Mouse (Mus musculus) testis, adult 2 months (tissue): Measurements from ENCODE around the gene Gpt2. TPM values are rescaled to one million over a fixed set of nuclear protein-coding genes. Genes with fewer than 3 reads are reported as not detected.

Experiments used
- H3K27ac ChIP-seq: fragments of 200-500 bp; 2 replicates; pipeline ENCODE4 v1.5.1; 2012; ENCODE audit warnings: low read depth, low read length; ENCODE audit not compliant: control insufficient read depth, insufficient read depth
- H3K27me3 ChIP-seq: fragments of 200-500 bp; 2 replicates; pipeline ENCODE4 v1.6.1; 2012; ENCODE audit warnings: mild to moderate bottlenecking, low read length, moderate library complexity; ENCODE audit not compliant: control insufficient read depth, insufficient read depth
- H3K36me3 ChIP-seq: fragments of 200-500 bp; 2 replicates; pipeline ENCODE4 v1.6.1; 2012; ENCODE audit warnings: mild to moderate bottlenecking, low read length; ENCODE audit not compliant: control insufficient read depth, insufficient read depth
- H3K4me1 ChIP-seq: fragments of 200-500 bp; 2 replicates; pipeline ENCODE4 v1.6.1; 2012; ENCODE audit warnings: low read length; ENCODE audit not compliant: control insufficient read depth, insufficient read depth
- H3K4me3 ChIP-seq: fragments of 200-500 bp; 2 replicates; pipeline ENCODE4 v1.5.1; 2012; ENCODE audit warnings: low read depth, mild to moderate bottlenecking, low read length, moderate library complexity, mixed read lengths; ENCODE audit not compliant: control insufficient read depth
- CTCF ChIP-seq: fragments of 200-500 bp; IDR thresholded peaks from 2 replicates; pipeline ENCODE4 v1.5.1; 2012; ENCODE audit warnings: low read depth, mild to moderate bottlenecking, inconsistent platforms, low read length, moderate library complexity; ENCODE audit not compliant: control insufficient read depth, insufficient read depth, insufficient replicate concordance
- POLR2A ChIP-seq: fragments of 200-500 bp; IDR thresholded peaks from 2 replicates; pipeline ENCODE4 v1.6.1; 2012; ENCODE audit warnings: low read depth, mild to moderate bottlenecking, inconsistent platforms, low read length, moderate library complexity; ENCODE audit not compliant: control insufficient read depth
- polyA plus RNA-seq: library from polyadenylated mRNA; depleted of rRNA; stranded (reverse); fragments of >200 nt; gene quantifications from 2 replicates; pipeline ENCODE4 v1.2.3, GENCODE M21; 2012

Gpt2 gene
- polyA plus RNA-seq, 1 experiment, result 15.6 TPM

- H3K4me1 ChIP-seq, result peaks cover 15% of the 10 kb centered on the region
- no peak for TF ChIP-seq POLR2A
- TF ChIP-seq CTCF, result no peak
- peak overlapping the region; percentile 59 for H3K4me3 ChIP-seq
- H3K36me3 ChIP-seq, result no peaks in the 10 kb centered on the region
- peak overlapping the region; percentile 65 for H3K27ac ChIP-seq
- H3K27me3 ChIP-seq, result no peaks in the 10 kb centered on the region
Measured at GRCm38 (mm10) chr8:85487906-85488620, 4.3 kb upstream of the Gpt2 start.

- Histone ChIP-seq H3K4me3 (no peak overlapping the region), H3K4me1 (peaks cover 18% of the 10 kb centered on the region), H3K36me3 (no peaks in the 10 kb centered on the region), H3K27me3 (no peaks in the 10 kb centered on the region), H3K27ac (peak overlapping the region; percentile 7)
- no peak for TF ChIP-seq CTCF
- no peak for TF ChIP-seq POLR2A
Measured at GRCm38 (mm10) chr8:85488631-85489030, 3.7 kb upstream of the Gpt2 start.

DNA sequence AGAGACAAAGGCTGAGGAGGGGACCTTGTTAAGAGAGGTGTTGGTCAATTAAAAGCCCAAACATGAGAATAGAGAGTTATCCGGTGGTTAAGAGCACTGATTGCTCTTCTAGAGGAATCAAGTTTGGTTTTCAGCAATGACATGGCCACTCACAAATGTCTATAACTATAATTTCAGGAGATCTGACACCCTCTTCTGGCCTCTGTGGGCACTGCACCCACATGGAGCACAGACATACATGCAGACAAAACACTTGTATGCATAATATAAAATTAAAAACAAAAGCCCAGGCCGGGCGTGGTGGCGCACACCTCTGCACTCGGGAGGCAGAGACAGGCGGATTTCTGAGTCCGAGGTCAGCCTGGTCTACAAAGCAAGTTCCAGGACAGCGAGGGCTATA lies 2.8 kb upstream of the Gpt2 start:
- H3K36me3 ChIP-seq, result no peaks in the 10 kb centered on the region
- H3K27me3 ChIP-seq, result no peaks in the 10 kb centered on the region
- H3K27ac ChIP-seq, result no peak overlapping the region
- H3K4me3 ChIP-seq, result no peak overlapping the region
- TF ChIP-seq CTCF, result no peak
- TF ChIP-seq POLR2A, result no peak
- peaks cover 15% of the 10 kb centered on the region for H3K4me1 ChIP-seq

GRCm38 (mm10) chr8:85492940-85493931 lies 860 bp downstream of the Gpt2 start:
- H3K4me1 ChIP-seq, result peaks cover 6% of the 10 kb centered on the region
- peak overlapping the region; percentile 88 for H3K4me3 ChIP-seq
- H3K27me3 ChIP-seq, result no peaks in the 10 kb centered on the region
- no peaks in the 10 kb centered on the region for H3K36me3 ChIP-seq
- TF ChIP-seq POLR2A, result no peak
- TF ChIP-seq CTCF, result no peak
- H3K27ac ChIP-seq, result peak overlapping the region; percentile 69

DNA sequence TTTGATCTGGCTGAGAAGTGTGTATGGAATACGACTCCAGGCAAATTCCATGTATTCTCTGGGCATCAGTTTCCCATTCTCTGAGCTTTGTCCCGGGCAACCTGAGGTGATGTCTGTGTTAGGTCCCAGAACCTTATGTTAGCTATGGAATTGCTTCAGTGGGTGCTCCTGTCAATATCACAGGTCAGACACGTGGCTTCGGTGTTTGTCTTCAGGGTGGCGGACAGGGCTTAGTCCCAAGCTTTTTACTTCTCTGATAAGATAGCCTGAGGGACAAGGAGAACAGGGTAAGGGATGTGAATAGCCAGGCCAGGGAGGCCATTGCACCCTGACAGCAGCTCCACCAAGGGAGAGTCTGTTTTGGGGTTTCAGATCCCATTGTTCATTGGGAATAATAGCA lies 3.7 kb downstream of the Gpt2 start:
- Histone ChIP-seq H3K4me1 (peaks cover 4% of the 10 kb centered on the region; the same call in 1 of the 2 replicates), H3K36me3 (no peaks in the 10 kb centered on the region), H3K27me3 (no peaks in the 10 kb centered on the region), H3K27ac (no peak overlapping the region), H3K4me3 (no peak overlapping the region)
- TF ChIP-seq CTCF, result no peak
- TF ChIP-seq POLR2A, result no peak

GRCm38 (mm10) chr8:85496778-85497177 lies 4.4 kb downstream of the Gpt2 start:
- Histone ChIP-seq H3K4me1 (peaks cover 4% of the 10 kb centered on the region; the same call in 1 of the 2 replicates), H3K4me3 (no peak overlapping the region), H3K36me3 (no peaks in the 10 kb centered on the region), H3K27ac (no peak overlapping the region), H3K27me3 (no peaks in the 10 kb centered on the region)
- no peak for TF ChIP-seq CTCF
- TF ChIP-seq POLR2A, result no peak

DNA sequence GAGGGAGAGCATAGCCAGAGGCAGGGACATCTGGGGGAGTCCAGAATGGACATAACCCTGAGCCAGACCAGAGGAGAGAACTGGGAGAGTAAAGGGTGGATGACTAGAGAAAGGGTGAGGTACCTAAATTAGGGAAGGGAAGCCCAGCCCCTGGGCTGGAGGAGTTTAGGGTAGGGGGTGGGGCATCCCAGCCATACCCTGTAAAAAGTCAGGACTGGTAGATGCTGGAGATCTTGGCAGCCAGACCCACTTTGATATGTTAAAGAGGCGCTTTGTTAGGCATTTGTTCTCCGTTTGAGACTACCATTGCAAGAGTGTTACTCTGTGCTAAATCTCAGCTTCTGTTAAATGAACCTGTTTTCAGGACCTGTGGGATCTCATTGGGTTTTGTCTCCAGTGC lies 6.2 kb downstream of the Gpt2 start:
- H3K4me1 ChIP-seq, result no peaks in the 10 kb centered on the region; the same call in 1 of the 2 replicates
- H3K27me3 ChIP-seq, result no peaks in the 10 kb centered on the region
- no peak overlapping the region for H3K4me3 ChIP-seq
- TF ChIP-seq POLR2A (no peak), CTCF (no peak)
- no peaks in the 10 kb centered on the region for H3K36me3 ChIP-seq
- H3K27ac ChIP-seq, result no peak overlapping the region
